Mouse (Mus musculus): ENCODE measurements around the gene B3gat1. TPM values are rescaled to one million over a fixed set of nuclear protein-coding genes. Genes with fewer than 3 reads are reported as not detected.

B3gat1 gene
- 1 to 10 TPM in 1 of 2 experiments, under 1 TPM in 1; 0.14 to 3.3 TPM for total RNA-seq (2021)
- long read RNA-seq, experiment 1, result 0 reads
- long read RNA-seq, experiment 2, partial matches to known transcripts, result 1 of 3 reads
- long read RNA-seq, experiment 2, other reads (novel, unspliced or antisense), result 1 of 3 reads

DNA sequence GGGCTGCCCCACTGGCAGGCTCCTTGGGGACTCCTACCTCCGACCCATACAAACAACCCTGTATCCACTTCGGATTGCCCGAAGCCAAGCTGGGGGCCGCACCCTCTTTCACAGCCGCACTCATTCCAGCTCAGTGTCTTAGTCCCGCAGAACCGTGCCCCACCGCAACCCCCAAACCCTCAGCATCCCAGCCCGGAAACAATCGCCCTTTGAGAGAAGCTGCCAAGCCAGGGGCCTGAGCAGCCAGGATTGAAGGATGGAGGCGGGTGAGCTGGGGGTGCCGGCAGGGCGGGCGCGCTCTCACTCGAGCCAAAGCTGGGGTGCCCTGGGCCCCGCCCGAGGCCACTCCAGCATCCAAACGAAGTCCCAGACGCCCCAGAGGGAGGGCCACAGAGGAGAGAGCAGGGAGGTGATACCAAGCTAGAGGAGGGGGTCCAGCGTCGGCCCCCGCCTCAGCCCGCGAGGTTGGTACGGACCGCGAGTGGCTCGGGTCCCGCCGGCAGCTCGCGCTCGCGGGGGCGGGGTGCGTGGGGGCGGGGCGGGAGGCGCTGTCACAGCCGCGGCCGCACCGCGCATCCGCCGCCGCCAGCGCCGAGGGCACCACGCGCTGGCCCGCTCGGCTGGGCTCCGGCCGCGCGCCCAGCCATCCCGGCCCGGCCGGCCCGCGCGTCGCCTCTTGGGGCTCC, at the start of gene B3gat1:
TSS of gene B3gat1 (plus strand) at position 523 of the 686 bp plus-strand sequence.
- peak within 1 kb of the TSS; percentile 71 for H3K4me3 ChIP-seq
- no peak within 1 kb of the TSS for H3K27ac ChIP-seq
- intact Hi-C loops (cut with DNase I), result no loop called here
- TF ChIP-seq CTCF (IDR thresholded peaks at IDR 0.05), result no peak
- DNase-seq, result no peak

DNA sequence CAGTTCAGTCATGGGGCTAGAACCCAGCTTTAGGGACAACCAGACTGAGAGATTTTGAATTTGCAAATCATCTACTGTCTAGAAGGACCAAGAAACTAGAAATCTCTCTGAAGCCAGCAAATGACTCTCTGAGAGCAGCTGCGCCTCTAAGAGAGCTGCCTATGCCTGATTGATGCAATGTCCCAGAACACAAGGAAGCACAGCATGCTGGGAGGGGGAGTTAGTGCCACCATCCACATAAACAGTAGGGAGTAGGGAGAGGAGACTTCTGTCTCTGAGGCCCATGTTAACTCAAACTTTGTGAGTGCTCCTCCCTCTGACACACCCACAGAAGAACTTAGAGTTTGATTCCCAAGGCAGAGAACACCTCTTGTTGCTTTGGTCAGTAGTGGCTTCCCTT, 44.4 kb upstream of the B3gat1 start:
- no peak overlapping the region for H3K27ac ChIP-seq
- no peak overlapping the region for H3K4me3 ChIP-seq
- intact Hi-C loops (cut with DNase I), result no loop called here
- no peak for TF ChIP-seq CTCF (IDR thresholded peaks at IDR 0.05)
- no peak for DNase-seq

GRCm38 (mm10) chr9:26689956-26690698, 43.4 kb upstream of the B3gat1 start:
- no peak for DNase-seq
- H3K4me3 ChIP-seq, result no peak overlapping the region
- intact Hi-C loops (cut with DNase I), result no loop called here
- no peak for TF ChIP-seq CTCF (IDR thresholded peaks at IDR 0.05)
- no peak overlapping the region for H3K27ac ChIP-seq

DNA sequence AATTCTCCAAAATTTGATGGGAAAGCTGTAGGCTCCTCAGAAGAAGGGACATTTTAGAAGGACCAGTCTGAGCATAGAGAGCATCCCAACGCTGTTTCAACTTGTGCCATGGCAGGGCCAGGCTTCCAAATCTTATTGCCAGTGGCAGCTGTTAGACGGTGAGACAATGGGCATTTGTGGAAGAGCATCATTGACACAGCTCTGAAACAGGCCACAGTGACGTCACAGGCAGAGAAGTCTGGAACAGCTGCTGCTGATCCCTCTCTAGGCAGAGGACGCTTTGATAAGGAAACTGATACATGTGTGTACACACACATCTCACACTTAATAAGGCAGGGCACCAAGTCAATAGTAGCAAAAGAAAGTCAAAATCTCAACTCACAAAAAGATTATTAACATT, 40.9 kb upstream of the B3gat1 start:
- Histone ChIP-seq H3K4me3 (no peak overlapping the region), H3K27ac (no peak overlapping the region)
- no peak for DNase-seq
- TF ChIP-seq CTCF (IDR thresholded peaks at IDR 0.05), result no peak
- intact Hi-C loops (cut with DNase I), result no loop called here

- no peak for DNase-seq
- no peak overlapping the region for H3K4me3 ChIP-seq
- no peak for TF ChIP-seq CTCF (IDR thresholded peaks at IDR 0.05)
- H3K27ac ChIP-seq, result no peak overlapping the region
- intact Hi-C loops (cut with DNase I), result no loop called here
These were observed 38.9 kb upstream of the B3gat1 start for GRCm38 (mm10) chr9:26694656-26695055.

DNA sequence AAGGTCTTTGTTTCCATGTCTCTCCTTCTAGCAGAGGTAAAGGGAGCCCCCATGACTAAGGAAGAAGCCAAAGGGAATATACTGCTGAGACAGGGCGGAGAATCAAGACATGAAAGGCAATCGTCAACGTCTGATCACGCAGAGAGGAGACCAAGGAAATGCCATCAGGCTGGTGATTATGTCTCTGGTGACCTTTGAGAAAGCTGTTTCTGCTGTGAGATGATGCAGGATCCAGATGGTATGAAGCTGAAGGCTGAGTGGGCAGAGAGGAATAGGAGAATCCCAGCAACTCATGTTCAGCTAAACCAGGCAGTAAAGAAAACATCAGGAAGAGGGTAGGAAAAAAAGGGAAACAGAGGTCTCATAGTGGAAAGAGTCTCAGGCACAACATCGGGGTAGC, 38.4 kb upstream of the B3gat1 start:
- intact Hi-C loops (cut with DNase I), result no loop called here
- no peak for TF ChIP-seq CTCF (IDR thresholded peaks at IDR 0.05)
- Histone ChIP-seq H3K27ac (no peak overlapping the region), H3K4me3 (no peak overlapping the region)
- no peak for DNase-seq

GRCm38 (mm10) chr9:26698286-26698685, 35.2 kb upstream of the B3gat1 start:
- no peak for TF ChIP-seq CTCF (IDR thresholded peaks at IDR 0.05)
- DNase-seq, result no peak
- intact Hi-C loops (cut with DNase I), result no loop called here
- H3K27ac ChIP-seq, result no peak overlapping the region
- no peak overlapping the region for H3K4me3 ChIP-seq

DNA sequence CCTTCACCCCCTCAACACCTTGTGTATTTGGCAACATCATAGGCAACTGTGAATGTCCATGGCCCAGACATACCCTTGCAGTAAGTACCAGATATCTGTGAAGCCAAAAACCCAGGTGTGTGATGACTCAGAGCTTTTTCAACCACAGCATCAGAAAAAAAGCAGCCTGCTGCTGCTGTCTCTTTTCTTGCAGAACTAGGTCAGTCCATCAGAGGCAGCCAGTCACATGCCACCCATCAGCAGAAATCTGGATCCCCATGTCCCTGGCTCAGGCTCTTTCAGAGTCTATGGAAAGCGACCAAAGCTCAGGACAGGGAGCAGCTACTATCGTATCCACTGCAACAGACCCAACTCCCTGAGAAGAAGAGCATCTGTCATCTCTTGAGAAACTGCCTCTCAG, 33.2 kb upstream of the B3gat1 start:
- intact Hi-C loops (cut with DNase I), result no loop called here

DNA sequence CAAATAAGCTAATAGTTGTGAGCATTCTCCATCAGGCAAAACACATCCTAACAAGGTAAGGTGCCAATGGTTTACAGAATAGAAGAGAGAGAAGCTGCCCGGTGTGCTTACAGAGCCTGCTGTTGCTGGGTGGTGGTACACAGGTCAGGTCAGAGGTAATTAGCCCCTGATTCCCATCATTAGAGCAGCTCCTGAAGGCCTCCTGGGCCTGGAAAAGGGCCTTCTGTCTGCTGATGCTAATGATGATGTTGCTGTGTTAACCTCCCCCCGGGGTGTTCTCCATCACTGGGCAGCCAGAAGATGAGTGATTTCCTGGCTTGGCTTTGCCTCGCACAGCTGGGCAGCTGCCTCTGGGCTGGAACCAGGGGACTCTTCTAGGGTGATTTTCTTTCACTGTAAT, 15.1 kb upstream of the B3gat1 start:
- TF ChIP-seq CTCF (IDR thresholded peaks at IDR 0.05), result no peak
- intact Hi-C loops (cut with DNase I), result no loop called here
- Histone ChIP-seq H3K27ac (no peak overlapping the region), H3K4me3 (no peak overlapping the region)
- DNase-seq, result no peak

More for the DNA sequence above, 33.2 kb upstream of the B3gat1 start:
- Histone ChIP-seq H3K27ac (no peak overlapping the region), H3K4me3 (no peak overlapping the region)
- peak; percentile 23 for DNase-seq
- no peak for TF ChIP-seq CTCF (IDR thresholded peaks at IDR 0.05)

DNA sequence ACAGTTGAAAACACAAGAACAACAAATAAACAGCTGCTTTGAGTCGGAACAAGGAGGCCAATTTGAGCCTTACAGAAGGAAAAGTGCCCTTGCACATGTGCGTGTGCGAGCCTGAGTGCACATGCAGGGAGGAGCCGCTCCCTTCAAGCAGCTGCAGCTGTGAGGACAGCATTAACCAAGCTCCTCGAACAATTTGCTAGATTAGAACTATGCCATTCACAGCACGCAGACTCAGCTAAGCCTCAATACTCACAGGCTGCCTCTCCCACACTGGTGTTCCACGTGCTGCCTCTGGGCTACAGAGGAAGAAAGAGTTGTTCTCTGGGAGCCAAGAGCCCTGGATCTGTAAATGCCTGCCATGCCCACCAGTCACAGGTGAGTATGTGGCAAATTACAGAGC, 11.8 kb upstream of the B3gat1 start:
- intact Hi-C loops (cut with DNase I), result no loop called here
- H3K27ac ChIP-seq, result no peak overlapping the region
- no peak overlapping the region for H3K4me3 ChIP-seq
- no peak for DNase-seq
- no peak for TF ChIP-seq CTCF (IDR thresholded peaks at IDR 0.05)

GRCm38 (mm10) chr9:26725709-26726108, 7.8 kb upstream of the B3gat1 start:
- TF ChIP-seq CTCF (IDR thresholded peaks at IDR 0.05), result no peak
- no peak for DNase-seq
- no peak overlapping the region for H3K27ac ChIP-seq
- intact Hi-C loops (cut with DNase I), result no loop called here
- no peak overlapping the region for H3K4me3 ChIP-seq

DNA sequence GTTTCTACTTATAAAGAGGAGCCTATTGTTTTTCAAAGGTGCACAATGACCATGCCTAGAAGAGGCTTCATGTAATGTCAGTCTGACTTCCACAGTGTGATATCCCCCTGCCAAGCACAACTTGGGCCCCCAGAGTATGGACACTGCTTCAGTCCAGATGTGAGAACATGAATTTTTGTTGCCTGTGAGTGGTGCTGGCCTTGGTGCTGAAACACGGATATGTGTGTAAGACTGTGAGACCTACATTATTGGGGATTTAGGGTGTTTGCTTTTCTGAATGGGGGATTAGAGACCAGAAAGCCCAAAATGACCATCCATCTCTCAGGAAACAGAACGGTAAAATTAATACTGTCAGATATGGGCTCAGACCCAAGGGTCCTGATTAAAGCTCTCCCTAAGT, 6.1 kb upstream of the B3gat1 start:
- DNase-seq, result no peak

GRCm38 (mm10) chr9:26728556-26728955, 5.0 kb upstream of the B3gat1 start:
- intact Hi-C loops (cut with DNase I), result no loop called here
- DNase-seq, result no peak
- no peak overlapping the region for H3K27ac ChIP-seq
- TF ChIP-seq CTCF (IDR thresholded peaks at IDR 0.05), result no peak
- H3K4me3 ChIP-seq, result no peak overlapping the region

More for the DNA sequence above, 6.1 kb upstream of the B3gat1 start:
- intact Hi-C loops (cut with DNase I), result no loop called here
- Histone ChIP-seq H3K27ac (no peak overlapping the region), H3K4me3 (no peak overlapping the region)
- no peak for TF ChIP-seq CTCF (IDR thresholded peaks at IDR 0.05)
